Mouse (Mus musculus): ENCODE data around the gene Fam110a. TPM values are rescaled to one million over a fixed set of nuclear protein-coding genes. Genes with fewer than 3 reads are reported as not detected.
A peak's percentile ranks its signal among the peaks of the same experiment; 100 is the strongest.

Gene Fam110a
- polyA plus RNA-seq, 1 experiment from 2014 or later = 67.5 TPM

DNA sequence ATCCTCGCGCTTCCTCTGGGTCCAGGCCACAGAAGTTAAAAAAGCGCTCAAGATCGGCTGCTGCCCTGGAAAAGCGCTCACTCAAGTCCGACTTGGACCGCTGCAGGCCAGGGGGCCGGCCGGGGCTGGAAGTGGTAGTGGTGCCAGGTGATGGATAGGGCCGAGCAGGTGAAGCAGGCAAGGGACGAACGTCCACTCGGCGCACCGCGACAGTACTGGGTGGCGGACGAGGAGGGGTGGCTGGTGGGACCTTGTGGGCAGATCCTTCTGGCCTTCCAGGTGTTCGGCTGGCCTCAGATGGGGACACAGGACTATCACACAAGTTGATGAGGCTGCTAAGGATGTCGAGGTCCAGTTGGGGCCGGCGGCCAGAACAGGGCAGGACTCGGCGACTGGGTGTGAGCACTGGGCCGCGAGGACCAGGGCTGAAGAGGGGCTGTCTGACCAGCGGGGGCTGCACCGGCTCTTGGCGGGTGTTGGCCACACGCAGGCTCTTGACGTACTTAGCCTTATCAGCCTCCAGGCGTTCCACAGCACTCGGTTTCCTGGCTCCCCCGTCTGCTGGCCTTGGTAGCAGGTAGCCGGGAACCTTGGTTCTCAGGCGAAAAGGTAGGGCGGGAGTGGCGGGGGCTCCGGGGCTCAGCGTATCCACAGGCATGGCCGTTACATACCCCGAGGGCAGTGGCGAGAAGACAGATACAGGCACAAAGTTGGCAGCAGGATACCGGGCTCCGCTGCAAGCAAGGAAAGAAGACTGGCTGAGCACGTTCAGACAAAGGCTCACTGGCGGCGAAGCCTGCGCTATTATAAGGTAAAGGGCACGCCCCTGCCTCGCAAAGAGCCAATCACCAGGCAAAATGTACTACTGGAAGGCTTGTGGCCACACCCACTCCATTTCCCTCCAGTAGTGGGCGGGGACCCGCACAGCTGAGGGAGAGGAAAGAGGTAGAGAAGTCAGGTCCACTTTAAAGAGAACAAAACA is 9.5 kb downstream of the Fam110a start:
- Histone ChIP-seq H3K9ac (replicated peaks; ENCODE audit: low read length) (peak overlapping the region; percentile 79), H3K4me2 (ENCODE audit: low read length) (peak overlapping the region; percentile 84), H3K27me3 (ENCODE audit: control insufficient read depth, insufficient read depth, low read length) (no peaks in the 10 kb centered on the region), H3K4me3 (replicated peaks; ENCODE audit: low read depth, low read length) (peak overlapping the region; percentile 51), H3K9me3 (ENCODE audit: control insufficient read depth, low read length) (no peaks in the 10 kb centered on the region), H3K4me1 (ENCODE audit: control insufficient read depth, insufficient read depth, low read length) (peaks cover 65% of the 10 kb centered on the region), H3K36me3 (ENCODE audit: control insufficient read depth, insufficient read depth, low read length) (no peaks in the 10 kb centered on the region), H3K27ac (replicated peaks; ENCODE audit: low read depth, low read length) (peak overlapping the region; percentile 93)
- peak; percentile 96 for DNase-seq
- ATAC-seq (ENCODE audit: low FRiP score, low TSS enrichment) = peak; percentile 90
- WGBS = 39% methylated on average over 53 of the region's 53 CpGs

DNA sequence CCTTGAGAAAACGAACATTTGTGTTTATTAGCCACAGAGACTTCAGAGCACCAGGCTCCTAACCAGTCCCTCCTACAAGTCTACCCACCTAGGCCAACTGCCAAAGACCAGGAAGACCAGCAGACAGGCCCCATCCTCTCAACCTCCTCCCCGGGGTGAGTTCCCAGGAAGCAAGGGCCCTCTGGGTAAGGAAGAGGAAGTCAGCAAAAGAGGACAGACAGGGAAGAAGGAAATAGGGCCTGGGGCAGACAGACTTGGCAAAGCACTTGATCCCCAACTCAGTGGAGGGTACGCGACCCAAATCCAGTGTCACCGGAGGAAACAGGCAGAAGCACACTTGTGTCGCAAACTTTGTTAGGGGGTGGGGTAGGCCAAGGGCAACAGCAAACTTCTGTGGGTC is 10.6 kb downstream of the Fam110a start:
- Histone ChIP-seq H3K36me3 (ENCODE audit: control insufficient read depth, insufficient read depth, low read length) (no peaks in the 10 kb centered on the region), H3K27ac (replicated peaks; ENCODE audit: low read depth, low read length) (no peak overlapping the region), H3K4me3 (replicated peaks; ENCODE audit: low read depth, low read length) (0 out of 2 replicates have a peak overlapping the region, but pooled peaks have one; percentile 51), H3K4me1 (ENCODE audit: control insufficient read depth, insufficient read depth, low read length) (peaks cover 65% of the 10 kb centered on the region), H3K4me2 (ENCODE audit: low read length) (peak overlapping the region; percentile 84), H3K9me3 (ENCODE audit: control insufficient read depth, low read length) (no peaks in the 10 kb centered on the region), H3K27me3 (ENCODE audit: control insufficient read depth, insufficient read depth, low read length) (no peaks in the 10 kb centered on the region), H3K9ac (replicated peaks; ENCODE audit: low read length) (no peak overlapping the region)
- 93% methylated on average over 6 of the region's 6 CpGs for WGBS
- DNase-seq (peak; percentile 2), ATAC-seq (ENCODE audit: low FRiP score, low TSS enrichment) (no peak)

DNA sequence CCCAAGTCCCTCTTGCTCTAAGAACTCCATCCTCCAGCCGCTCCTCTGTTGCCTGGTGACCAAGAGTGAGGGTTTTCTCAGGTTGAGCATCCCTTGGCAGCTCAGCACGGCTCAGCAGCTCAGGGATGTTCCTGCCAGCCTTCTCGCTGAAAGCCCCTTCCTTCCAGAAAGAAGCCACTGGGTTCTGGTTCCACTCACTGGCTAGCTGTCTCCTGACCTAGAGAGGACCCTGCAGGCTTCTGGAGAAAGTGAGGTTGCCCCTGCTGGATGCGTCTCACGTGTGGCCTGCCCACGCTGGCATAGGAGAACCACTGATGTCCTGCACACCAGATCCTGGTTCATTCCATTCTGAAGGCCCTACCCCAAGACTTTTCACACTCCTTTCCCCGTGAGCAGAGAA is 11.0 kb downstream of the Fam110a start:
- WGBS = 71% methylated on average over 7 of the region's 7 CpGs
- DNase-seq = peak; percentile 3
- peaks cover 65% of the 10 kb centered on the region for H3K4me1 ChIP-seq (ENCODE audit: control insufficient read depth, insufficient read depth, low read length)
- no peaks in the 10 kb centered on the region for H3K9me3 ChIP-seq (ENCODE audit: control insufficient read depth, low read length)
- ATAC-seq (ENCODE audit: low FRiP score, low TSS enrichment) = no peak
- H3K27ac ChIP-seq (replicated peaks; ENCODE audit: low read depth, low read length) = no peak overlapping the region
- H3K4me2 ChIP-seq (ENCODE audit: low read length) = peak overlapping the region; percentile 84
- H3K9ac ChIP-seq (replicated peaks; ENCODE audit: low read length) = peak overlapping the region; percentile 17; the same call in 1 of the 2 replicates
- peak overlapping the region; percentile 15 for H3K4me3 ChIP-seq (replicated peaks; ENCODE audit: low read depth, low read length)
- no peaks in the 10 kb centered on the region for H3K27me3 ChIP-seq (ENCODE audit: control insufficient read depth, insufficient read depth, low read length)
- H3K36me3 ChIP-seq (ENCODE audit: control insufficient read depth, insufficient read depth, low read length) = no peaks in the 10 kb centered on the region

DNA sequence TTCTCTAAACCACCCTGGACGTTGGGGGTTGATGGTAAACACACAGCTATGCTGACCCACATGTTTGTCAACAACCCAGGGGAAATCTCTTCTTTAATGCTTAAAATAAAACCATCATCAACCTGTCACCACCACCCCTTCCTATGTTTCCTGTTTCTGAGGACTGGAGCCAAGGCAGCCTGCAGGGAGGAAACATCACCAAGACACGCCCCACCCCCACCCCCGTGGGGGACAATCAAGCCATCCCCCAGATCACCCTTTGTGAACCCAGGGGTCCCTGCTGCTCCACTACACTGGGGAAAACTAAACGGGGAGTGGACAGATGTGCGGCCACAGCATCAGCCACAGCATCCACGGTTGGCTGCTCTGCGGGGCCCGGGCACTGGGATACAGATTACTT is 11.6 kb downstream of the Fam110a start:
- ATAC-seq (ENCODE audit: low FRiP score, low TSS enrichment) = no peak
- no peaks in the 10 kb centered on the region for H3K27me3 ChIP-seq (ENCODE audit: control insufficient read depth, insufficient read depth, low read length)
- H3K36me3 ChIP-seq (ENCODE audit: control insufficient read depth, insufficient read depth, low read length) = no peaks in the 10 kb centered on the region
- H3K4me2 ChIP-seq (ENCODE audit: low read length) = peak overlapping the region; percentile 84
- peaks cover 63% of the 10 kb centered on the region for H3K4me1 ChIP-seq (ENCODE audit: control insufficient read depth, insufficient read depth, low read length)
- H3K9me3 ChIP-seq (ENCODE audit: control insufficient read depth, low read length) = no peaks in the 10 kb centered on the region
- peak; percentile 1 for DNase-seq
- H3K4me3 ChIP-seq (replicated peaks; ENCODE audit: low read depth, low read length) = peak overlapping the region; percentile 15
- 46% methylated on average over 8 of the region's 8 CpGs for WGBS
- H3K9ac ChIP-seq (replicated peaks; ENCODE audit: low read length) = peak overlapping the region; percentile 17; the same call in 1 of the 2 replicates
- H3K27ac ChIP-seq (replicated peaks; ENCODE audit: low read depth, low read length) = peak overlapping the region; percentile 85; the same call in 1 of the 2 replicates

DNA sequence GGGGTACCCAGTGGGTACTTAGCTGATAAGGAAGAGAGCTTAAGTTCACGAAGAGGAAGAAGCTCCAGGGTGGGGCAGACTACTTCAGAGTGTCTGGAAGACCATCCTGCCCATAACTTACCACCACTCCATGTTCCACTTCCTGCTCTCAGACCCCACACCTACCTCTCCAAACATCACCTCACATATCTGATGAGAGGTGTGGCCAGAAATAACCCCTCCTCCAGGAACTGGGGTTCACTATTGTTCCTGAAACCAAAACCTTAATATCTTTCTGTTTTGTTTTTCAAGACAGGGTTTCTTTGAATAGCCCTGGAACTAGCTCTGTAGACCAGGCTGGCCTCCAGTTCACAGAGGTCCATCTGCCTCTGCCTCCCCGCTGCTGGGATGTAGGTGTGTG is 12.2 kb downstream of the Fam110a start:
- Histone ChIP-seq H3K9ac (replicated peaks; ENCODE audit: low read length) (peak overlapping the region; percentile 31; the same call in 1 of the 2 replicates), H3K27ac (replicated peaks; ENCODE audit: low read depth, low read length) (peak overlapping the region; percentile 85), H3K9me3 (ENCODE audit: control insufficient read depth, low read length) (no peaks in the 10 kb centered on the region), H3K4me3 (replicated peaks; ENCODE audit: low read depth, low read length) (peak overlapping the region; percentile 10; the same call in 1 of the 2 replicates), H3K36me3 (ENCODE audit: control insufficient read depth, insufficient read depth, low read length) (no peaks in the 10 kb centered on the region), H3K27me3 (ENCODE audit: control insufficient read depth, insufficient read depth, low read length) (no peaks in the 10 kb centered on the region), H3K4me1 (ENCODE audit: control insufficient read depth, insufficient read depth, low read length) (peaks cover 61% of the 10 kb centered on the region), H3K4me2 (ENCODE audit: low read length) (peak overlapping the region; percentile 84)
- no peak for ATAC-seq (ENCODE audit: low FRiP score, low TSS enrichment)
- 68% methylated on average over 2 of the region's 2 CpGs for WGBS
- DNase-seq = no peak

DNA sequence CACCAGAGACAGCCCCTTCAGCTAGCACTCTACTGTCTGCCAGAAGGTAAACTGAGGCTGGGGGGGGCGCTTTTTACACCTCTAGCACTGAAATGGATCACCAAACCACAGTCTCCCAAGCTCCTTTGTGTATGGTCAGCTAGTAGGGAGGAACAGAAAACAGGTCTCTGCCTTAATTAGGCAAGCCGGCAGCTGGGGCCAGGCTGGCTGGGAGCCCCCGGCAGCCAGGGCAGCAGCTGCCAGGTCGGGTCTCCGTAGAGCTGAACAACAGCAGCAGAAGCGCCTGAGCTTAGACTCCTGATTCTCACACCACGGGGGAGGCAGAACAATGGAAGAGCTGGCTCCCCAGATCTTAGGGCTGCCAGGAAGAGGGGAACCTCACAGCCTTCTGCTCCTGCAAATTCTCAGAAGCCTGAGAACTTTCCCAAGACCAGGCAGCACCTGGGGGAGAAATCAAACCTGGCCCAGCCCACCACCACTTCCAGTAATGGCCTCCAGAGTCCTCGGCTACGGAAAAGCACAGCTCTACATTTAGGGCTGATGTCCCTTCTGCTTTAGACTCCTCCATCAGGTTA is 12.8 kb downstream of the Fam110a start:
- ATAC-seq (ENCODE audit: low FRiP score, low TSS enrichment) = peak; percentile 36; the same call in 1 of the 2 replicates
- H3K36me3 ChIP-seq (ENCODE audit: control insufficient read depth, insufficient read depth, low read length) = no peaks in the 10 kb centered on the region
- H3K27me3 ChIP-seq (ENCODE audit: control insufficient read depth, insufficient read depth, low read length) = no peaks in the 10 kb centered on the region
- 9% methylated on average over 9 of the region's 9 CpGs for WGBS
- H3K9ac ChIP-seq (replicated peaks; ENCODE audit: low read length) = peak overlapping the region; percentile 31; the same call in 1 of the 2 replicates
- peak overlapping the region; percentile 84 for H3K4me2 ChIP-seq (ENCODE audit: low read length)
- DNase-seq = peak; percentile 75
- H3K4me3 ChIP-seq (replicated peaks; ENCODE audit: low read depth, low read length) = peak overlapping the region; percentile 10; the same call in 1 of the 2 replicates
- peaks cover 60% of the 10 kb centered on the region for H3K4me1 ChIP-seq (ENCODE audit: control insufficient read depth, insufficient read depth, low read length)
- H3K27ac ChIP-seq (replicated peaks; ENCODE audit: low read depth, low read length) = peak overlapping the region; percentile 85
- no peaks in the 10 kb centered on the region for H3K9me3 ChIP-seq (ENCODE audit: control insufficient read depth, low read length)

DNA sequence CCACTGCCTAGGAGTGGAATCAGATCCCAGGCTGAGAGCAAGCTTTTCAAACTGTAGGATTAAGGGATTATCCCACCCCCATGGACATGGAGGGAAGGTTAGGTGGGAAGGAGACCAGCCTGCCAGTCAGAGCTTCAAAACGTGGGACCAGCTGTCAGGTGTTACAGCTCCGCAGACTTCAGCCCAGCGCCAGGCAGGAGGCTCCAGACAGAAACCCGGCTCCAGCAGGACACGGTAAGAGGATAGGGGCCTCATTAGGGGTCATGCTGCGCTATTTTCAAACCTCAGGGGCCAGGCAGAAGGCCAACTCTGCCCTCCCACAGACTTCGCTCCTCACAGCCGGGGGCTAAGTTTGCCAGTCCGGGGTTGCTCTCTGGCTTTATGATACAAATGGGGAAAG is 16.0 kb downstream of the Fam110a start:
- no peak overlapping the region for H3K4me3 ChIP-seq (replicated peaks; ENCODE audit: low read depth, low read length)
- H3K4me2 ChIP-seq (ENCODE audit: low read length) = no peak overlapping the region
- peak; percentile 53 for DNase-seq
- no peaks in the 10 kb centered on the region for H3K36me3 ChIP-seq (ENCODE audit: control insufficient read depth, insufficient read depth, low read length)
- peaks cover 49% of the 10 kb centered on the region for H3K4me1 ChIP-seq (ENCODE audit: control insufficient read depth, insufficient read depth, low read length)
- no peak; the same call in 1 of the 2 replicates for ATAC-seq (ENCODE audit: low FRiP score, low TSS enrichment)
- no peaks in the 10 kb centered on the region for H3K27me3 ChIP-seq (ENCODE audit: control insufficient read depth, insufficient read depth, low read length)
- no peaks in the 10 kb centered on the region for H3K9me3 ChIP-seq (ENCODE audit: control insufficient read depth, low read length)
- 1% methylated on average over 9 of the region's 9 CpGs for WGBS
- H3K27ac ChIP-seq (replicated peaks; ENCODE audit: low read depth, low read length) = no peak overlapping the region
- no peak overlapping the region for H3K9ac ChIP-seq (replicated peaks; ENCODE audit: low read length)

DNA sequence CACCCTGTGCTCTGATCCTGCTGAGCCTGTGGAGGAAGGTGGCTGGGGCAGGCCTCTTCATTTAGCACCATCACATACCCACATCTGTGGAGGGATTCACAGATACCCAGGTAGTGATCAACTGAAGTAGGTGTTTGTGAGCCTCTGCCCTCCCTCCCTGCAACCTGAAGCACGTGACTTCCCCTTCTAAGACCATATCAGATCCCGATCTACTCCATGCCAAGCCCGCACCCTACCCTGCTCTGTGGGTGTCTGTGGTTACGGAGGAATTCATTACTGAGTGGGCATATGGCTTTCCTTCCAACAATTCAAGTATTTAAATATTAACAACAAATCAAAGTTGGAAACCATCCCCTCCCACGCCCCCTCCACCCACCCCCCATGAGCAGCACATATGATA is 16.7 kb downstream of the Fam110a start:
- Histone ChIP-seq H3K9me3 (ENCODE audit: control insufficient read depth, low read length) (no peaks in the 10 kb centered on the region), H3K4me1 (ENCODE audit: control insufficient read depth, insufficient read depth, low read length) (peaks cover 41% of the 10 kb centered on the region), H3K27ac (replicated peaks; ENCODE audit: low read depth, low read length) (no peak overlapping the region), H3K27me3 (ENCODE audit: control insufficient read depth, insufficient read depth, low read length) (no peaks in the 10 kb centered on the region), H3K4me3 (replicated peaks; ENCODE audit: low read depth, low read length) (no peak overlapping the region), H3K9ac (replicated peaks; ENCODE audit: low read length) (no peak overlapping the region), H3K36me3 (ENCODE audit: control insufficient read depth, insufficient read depth, low read length) (no peaks in the 10 kb centered on the region), H3K4me2 (ENCODE audit: low read length) (no peak overlapping the region)
- WGBS = 89% methylated on average over 5 of the region's 5 CpGs
- no peak for DNase-seq
- ATAC-seq (ENCODE audit: low FRiP score, low TSS enrichment) = no peak
